Mouse (Mus musculus) lung, adult 2 months (tissue): ENCODE measurements around the gene Stx3.

Source experiments
- CTCF ChIP-seq: fragments of 200-500 bp; IDR thresholded peaks from 2 replicates; pipeline ENCODE4 v1.5.1; 2011; ENCODE audit warnings: mild to moderate bottlenecking, low read length, control low read depth; ENCODE audit not compliant: insufficient read depth
- POLR2A ChIP-seq: fragments of 200-500 bp; IDR thresholded peaks from 2 replicates; pipeline ENCODE4 v1.6.1; 2011; ENCODE audit warnings: low read depth, mild to moderate bottlenecking, control low read depth, low read length, borderline replicate concordance; ENCODE audit errors: extremely low read depth

- TF ChIP-seq POLR2A = no peak
- TF ChIP-seq CTCF = peak; percentile 70
These were observed 597 bp upstream of the Stx3 start for GRCm38 (mm10) chr19:11819800-11820199.
